Mouse (Mus musculus) spleen, postnatal 10 days (tissue): Measurements from ENCODE around the gene Ccdc81.

Source experiments
- DNase-seq, 2 experiments: peaks; one replicate each; pipeline ENCODE4 v3.0.0; 2021 to 2022; ENCODE audit warnings: low spot score in 2 of 2

The Ccdc81 gene

DNA sequence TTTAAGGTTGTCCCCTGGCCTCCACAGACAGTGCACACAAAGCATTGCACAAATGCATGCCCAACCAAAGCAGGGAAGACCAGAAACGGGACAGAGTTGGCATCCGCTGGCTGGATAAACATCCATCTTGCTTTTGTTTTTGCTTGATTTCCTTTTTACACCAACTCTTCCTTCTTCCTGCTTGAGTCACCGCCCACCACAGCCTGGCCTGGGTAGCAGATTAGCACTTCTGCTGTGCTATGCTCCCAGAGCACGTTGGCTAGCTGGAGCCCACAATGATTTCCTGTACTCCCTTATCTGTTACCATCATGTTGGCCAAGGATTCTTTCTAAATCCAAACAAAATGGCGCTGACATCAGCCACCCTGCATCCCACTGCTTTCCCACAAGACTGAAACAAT, 36.2 kb downstream of the Ccdc81 start:
- no peak for DNase-seq

DNA sequence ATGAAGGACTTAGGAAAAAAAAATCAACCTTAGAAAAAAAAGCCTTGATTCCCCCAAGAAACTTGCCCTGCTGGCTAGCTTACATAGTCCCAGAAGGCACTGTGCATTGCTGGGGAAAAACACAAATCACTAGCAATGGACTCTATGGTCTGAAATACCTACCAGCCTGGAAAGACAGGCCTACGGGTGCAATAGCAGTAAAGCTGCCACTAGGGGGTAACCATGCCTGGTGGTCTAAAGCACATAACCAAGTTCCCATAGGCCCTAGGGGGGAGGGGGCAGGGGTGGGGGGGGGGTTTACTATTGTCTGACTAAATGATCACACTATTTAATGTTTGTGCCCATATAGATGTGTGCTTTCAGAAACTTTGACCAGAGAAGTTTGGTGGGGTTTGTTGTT, 38.7 kb downstream of the Ccdc81 start:
- DNase-seq = no peak

DNA sequence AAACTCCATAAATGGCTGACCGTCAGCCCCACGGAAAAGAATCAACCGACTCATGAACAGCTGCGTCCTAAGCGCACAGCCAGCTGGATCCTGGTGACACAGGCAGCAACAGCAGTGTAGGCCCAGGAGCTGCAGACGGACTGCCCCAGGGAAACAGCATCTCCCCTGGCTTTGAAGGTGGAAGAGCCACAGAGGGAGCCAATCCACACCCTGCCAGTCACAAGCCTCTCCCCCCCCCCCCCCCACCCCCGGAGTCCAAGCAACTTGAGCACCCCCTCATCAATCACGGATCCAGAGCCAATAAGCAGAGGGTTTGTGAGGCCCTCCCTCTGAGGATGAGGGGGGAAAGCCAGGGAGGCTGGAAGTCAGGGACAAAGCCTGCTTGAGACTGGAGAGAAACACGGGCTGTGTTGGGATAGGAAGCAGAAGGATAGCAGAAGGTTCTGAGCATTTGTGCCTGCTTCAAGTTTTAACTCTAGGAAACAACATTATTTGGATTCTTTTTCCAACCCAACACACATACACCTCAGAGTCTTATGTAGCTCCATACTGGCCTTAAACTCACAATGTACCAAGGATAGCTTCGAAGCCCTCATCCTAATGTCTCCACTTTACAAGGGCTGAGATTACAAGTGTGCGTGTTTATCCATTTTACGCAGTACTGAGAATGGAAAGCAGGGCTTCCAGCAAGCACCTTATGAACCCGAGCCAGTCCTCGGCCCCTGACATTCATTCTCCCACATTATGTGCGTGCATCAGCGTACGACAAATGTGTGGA, 46.8 kb downstream of the Ccdc81 start:
- DNase-seq = no peak

DNA sequence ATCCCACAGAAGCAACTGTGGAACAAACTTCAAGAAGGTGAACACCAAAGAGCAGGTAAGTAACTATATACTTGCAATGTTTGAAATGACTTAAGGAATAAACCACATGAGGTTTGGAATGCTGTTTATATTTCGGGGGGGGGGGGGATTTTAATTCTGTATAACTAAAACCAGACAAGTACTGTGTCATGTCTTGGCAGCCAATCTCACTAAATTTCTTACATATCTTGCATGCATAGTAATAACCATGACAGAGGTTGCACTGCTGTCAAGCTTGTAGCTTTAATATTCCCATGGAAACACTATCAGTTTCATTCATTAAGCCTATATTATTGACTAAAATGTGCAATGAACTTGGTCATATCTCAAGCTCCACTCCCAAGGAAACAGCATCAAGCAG, 48.2 kb downstream of the Ccdc81 start:
- no peak for DNase-seq

DNA sequence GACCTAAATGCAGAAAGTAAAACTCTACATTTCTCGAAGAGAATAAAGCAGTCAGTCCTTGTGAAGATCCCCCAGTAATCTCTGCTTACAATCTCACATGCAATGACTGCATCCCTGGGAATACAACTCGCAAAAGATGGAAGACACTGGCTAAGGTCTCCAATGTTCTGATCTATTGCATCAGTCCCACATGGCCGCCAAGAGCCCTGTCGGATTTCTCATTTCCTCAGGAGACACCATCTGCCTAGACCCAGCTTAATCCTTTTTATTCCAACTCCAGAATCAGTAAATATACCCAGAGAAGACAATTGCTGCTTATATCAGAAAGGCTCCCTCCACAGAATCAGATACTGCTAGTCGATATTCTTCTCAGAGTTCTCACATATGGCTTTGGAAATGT, 50.3 kb downstream of the Ccdc81 start:
- no peak for DNase-seq

DNA sequence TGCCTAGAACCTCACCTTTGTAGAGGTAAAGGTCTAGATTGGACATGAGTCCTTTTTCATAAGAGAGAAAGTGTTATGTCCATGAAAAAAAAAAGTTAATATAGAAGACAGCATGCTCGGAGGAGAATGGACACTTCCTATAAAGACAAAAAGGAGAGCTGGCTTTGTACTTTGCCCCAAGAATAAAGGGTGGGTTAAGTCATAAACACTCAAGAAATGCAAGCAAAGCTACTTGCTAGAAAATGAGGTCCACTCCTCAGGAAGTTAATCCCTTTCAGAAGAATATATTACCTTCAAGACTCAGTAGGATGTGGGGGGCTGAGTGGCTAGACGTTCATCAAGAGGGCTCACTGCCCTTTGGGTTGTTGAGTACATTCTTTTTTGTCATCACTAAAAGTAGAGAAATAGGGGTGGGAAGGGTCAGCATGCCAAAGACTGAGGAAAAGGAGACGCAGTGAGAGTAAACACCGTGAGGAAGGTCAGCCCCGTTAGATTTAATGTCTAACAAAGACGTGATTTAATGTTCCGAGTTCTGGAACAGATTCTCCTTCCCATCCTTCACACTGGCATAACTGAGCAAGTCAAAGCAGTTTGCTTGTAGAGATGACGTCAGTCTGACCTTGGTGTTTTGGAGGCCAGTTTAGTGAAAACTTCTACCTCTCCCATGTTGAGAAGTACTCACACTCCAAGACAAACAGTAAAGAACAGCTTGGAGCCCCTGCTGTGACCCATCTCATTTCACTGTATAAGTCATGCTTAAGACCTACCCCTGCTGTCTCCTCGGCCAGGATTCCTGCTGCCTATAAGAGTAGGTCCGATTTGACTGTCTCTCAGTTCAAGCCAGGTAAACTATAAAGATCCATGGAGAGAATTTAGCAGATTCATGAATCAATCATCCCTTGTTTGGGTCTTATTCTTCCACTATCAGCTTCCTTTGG, 51.0 kb downstream of the Ccdc81 start:
- no peak for DNase-seq

DNA sequence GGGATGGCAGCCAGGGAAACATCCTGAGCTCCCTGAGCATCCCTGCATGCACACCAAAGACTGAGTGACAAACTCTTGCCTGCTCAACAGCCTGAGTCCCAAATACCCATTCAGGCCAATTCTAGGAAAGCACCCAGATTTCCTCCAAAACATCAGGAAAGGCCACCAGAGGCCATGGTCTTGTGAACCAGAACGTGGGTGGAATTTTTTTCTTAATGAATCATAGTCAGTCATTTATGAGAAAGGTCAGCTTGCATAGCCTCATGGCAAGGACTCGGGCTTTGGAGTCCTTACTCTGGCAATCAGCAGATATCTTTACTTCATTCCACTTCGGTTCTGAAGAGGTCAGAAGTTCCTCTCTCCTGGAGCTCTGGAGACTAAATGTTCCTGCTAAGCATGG, 52.9 kb downstream of the Ccdc81 start:
- no peak for DNase-seq

DNA sequence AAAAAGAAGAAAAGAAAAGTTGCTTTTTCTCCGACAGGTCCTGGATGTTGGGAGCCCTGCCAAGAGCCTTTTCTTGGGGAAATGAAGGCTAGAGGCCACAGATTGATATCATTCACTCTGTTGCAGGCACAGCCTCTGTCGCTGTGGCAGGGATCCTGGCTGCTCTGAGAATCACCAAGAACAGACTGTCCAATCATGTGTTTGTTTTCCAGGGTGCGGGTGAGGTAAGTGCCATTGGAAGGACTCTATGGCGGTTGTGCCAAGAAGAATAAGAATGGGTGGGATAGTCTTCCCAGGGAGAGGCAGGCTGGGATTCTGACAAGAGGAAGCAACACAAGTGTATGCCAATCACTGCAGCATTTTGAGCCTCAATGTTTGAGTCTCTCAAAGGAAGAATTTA, 57.8 kb downstream of the Ccdc81 start:
- no peak for DNase-seq

DNA sequence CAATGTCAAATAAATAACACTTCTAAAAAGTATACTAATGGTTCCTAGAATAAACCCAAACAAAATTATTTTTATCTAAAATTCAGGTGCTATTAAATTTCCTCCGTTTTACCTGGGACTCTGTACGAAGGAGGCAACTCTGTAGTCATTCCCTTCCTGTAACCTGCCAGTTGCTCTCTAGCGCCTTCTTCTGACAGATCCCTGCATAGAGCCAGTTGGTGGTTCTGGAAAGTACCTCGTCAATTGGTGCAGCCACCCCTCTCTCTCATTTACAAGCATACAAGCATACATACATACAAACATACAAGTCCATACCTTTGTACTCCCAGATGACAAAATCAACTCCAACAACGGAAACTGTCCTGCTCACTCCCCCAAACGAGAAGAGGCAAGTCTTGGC, 59.9 kb downstream of the Ccdc81 start:
- peak; percentile 9 to 35 for DNase-seq

DNA sequence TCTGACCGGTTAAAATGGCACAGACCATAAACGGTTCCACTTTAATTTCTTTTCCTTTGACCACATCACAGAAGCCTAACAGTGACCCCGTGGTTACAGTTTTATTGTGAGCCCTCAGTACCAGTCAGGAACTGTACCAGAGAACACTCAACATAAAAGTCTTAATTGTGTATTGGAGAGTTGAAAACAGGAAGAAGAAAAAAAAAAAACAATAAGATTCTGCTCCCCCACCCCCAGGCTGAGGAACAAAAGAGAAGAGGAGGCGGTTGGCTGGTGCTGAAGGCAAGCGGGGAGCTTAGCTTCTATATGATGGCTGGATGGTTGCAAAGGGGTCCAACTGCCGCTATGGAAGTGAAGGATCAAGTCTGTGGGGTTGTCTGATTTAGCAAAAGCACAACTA, 60.3 kb downstream of the Ccdc81 start:
- DNase-seq = no peak

DNA sequence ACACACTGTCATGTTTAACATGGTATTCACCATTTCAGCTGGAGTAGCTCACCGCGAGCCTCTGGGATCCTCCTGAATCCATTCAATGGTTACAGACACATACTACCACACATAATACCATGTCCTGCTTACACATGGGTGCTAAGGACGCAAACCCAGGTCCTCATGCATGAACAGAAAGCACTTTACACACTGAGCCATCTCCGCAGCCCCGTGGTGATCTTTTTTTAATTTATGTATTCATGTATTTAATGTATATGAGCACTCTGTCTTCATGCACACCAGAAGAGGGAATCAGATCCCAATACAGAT, 61.1 kb downstream of the Ccdc81 start:
- no peak for DNase-seq

DNA sequence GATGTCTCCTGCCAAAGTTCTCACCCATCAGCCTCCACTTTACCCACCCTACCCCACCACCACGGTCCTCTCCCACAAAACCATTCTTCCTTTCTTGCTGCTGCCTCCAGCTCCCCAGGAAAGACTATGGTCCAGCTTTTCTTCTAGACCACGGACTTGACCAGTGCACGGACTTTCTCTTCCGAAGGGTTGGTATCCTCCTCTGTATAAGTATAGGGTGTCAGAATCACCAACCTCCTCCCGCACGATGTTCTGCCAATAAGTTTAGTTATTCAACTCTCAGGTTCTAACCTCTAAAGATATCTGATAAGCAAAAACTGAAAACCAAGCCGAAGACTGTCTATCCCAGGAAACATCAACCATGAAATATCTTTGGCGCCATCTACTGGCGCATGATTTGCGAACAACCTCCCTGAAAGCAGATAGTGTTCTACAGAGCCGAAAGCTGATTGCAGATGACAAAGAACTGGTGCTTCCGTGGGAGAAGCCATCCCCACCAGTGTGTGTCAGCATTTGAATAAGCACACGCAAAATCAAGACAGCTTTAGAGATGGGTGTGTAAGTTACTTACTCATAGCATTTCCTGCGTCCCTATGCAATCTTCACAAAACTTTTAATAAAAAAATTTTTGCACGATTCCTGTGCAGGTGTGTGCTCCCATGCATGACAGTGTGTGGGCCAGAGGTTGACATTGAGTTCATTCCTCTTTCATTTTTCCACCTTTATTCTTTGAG, 61.6 kb downstream of the Ccdc81 start:
- peak; percentile 24 to 68 for DNase-seq

DNA sequence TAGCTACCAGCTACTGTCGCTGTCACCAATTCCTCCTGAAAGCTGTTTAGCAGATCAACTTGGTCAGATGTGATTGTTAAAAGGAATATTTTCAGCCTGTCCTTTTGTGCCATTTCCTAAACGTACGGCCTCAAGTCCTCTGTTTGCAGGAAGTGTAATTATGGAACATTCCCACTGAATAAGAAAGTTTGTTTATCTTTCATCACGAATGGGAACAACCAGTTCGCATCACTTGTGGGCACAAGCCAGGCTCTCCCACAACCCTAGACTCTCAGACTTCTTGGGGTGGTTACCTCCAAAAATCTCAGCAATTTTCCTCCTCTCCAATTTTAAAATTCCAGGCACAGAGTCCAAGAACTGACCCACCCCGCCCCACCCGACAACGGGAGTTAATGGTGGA, 63.7 kb downstream of the Ccdc81 start:
- DNase-seq = no peak

DNA sequence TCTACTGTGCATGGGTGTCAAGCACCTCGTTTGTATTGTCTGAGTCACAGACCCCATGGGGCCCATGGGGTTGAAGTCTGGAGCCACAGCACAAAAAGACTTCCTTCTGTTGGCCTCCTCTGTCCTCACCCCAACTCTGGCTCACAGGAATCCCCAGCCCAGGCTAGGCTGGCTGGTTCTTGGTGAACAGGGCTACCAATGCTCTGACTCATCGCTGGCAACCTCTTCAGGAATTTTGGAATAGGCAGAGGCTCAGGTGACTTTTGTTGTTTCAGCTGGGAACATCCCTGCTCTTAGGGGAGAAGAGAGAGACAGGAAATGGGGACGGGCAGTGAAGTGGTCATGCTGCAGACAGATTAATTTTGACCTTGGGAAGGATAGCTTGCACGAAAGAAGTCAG, 65.6 kb downstream of the Ccdc81 start:
- no peak for DNase-seq

DNA sequence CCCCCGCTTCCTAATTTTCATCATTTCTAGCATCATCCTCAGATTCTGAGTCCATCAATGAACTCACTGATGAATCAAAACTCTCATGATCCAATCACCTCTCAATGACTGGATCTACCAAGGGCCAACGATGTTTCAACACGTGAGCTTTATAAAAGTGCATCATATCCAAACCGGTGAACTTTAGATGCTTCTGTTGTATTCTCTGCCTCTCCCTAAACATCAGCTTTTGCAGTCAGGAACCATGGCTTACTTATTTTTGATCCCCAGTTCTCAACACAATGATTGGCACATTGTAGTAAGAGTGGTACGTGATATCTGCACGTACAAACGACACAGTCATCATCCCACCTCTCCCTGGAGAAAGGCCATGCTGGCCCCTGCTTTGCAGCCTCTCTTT, 66.8 kb downstream of the Ccdc81 start:
- no peak for DNase-seq

DNA sequence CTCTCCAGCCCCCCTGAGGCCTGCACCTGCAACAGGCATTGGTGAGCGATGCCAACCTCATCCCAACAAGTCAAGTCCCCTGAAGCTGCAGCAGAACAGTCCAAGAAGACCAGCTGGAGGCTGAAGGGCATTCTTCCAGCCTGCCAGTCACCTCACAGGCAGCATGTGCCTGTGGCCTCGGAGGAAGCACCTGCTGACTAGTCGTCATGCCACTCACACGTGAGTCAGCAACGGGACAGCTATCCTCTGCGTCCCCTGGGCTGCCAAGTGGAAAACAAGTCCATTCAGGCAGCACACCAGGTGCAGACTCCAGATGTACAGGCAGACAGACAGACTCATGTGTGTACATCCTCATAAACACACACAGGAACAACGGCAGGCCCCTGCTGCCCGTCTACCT, 67.9 kb downstream of the Ccdc81 start:
- no peak for DNase-seq

DNA sequence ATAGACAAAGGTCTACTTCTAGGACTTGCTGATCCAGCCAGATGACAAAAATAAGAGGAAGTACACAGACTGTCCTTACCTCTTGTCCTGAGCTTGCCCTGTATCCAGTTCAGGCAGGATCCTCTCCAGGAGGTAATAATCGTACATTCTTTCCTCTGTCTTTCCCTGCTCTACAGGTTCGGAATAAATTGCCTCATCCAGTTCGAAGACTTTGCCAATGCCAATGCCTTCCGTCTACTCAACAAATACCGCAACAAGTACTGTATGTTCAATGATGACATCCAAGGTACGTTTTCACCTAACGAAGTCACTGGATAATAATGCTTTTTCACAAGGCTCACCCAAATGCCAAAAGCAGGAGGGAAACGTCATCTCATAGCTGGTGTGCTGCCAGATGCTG, 69.9 kb downstream of the Ccdc81 start:
- DNase-seq = no peak

DNA sequence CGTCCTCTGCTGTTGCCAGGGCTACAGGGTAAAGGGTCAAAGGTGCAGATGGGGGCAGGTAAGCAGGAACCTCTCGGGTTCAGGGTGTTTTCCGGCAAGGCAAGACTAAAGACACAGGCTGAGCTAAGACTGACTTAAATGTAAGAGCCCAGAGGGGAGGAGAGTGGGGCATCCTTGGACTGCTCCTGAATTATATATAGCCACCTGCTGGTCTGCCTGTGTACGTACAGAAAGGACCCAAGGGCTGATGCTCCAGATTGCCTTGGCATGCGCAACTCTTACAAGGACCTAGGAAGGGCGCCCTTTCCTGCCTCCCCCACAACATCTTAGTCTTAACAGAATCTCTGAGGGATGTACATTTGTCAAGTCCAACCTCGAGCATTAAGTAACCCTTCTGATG, 74.2 kb downstream of the Ccdc81 start:
- DNase-seq = no peak

DNA sequence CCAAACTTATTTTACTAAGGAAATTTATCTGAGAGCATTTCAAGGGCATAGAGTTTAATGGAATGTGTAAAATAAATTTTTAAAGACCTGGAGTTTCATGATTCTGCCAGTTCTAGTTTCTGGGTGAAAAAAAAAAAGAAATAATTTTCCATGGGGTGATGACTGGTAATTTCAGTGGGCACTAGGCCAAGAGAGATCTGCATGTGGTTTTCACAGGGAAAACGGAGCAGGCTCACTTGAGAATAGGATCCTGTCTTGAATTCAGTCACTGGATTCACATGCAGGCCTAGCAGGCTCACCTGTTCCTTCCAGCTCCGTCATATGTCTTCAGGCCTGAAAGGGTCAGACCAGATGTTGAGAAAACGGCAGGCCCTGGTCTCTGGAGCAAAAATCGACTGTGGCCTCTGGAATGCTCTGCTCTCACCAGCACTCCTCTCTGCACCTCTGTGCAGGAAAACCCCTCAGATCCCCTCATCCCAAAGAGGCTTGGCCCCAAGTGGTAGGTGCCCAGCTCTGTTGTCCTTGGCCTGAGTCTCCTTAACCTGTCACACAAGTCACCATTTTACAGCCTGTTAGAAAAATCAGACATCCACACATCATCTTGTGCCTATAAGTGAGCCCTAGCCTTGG, 74.9 kb downstream of the Ccdc81 start:
- DNase-seq = no peak
